Mouse (Mus musculus) midbrain, embryonic 13.5 days (tissue): ENCODE results near the gene Fmn2. TPM values are rescaled to one million over a fixed set of nuclear protein-coding genes. Genes with fewer than 3 reads are reported as not detected.

ENCODE experiments used
- ATAC-seq: fragments of 200-750 bp; cut with Nextera tagmentation; 2 replicates; pipeline ENCODE4 v1.8.0; 2017; ENCODE audit warnings: mild to moderate bottlenecking, moderate TSS enrichment, moderate library complexity
- H3K27ac ChIP-seq: fragments of 300-500 bp; sonication (generic); 2 replicates; pipeline ENCODE4 v1.5.1; 2015; ENCODE audit warnings: inconsistent platforms, mild to moderate bottlenecking, moderate library complexity
- H3K27me3 ChIP-seq: fragments of 300-500 bp; sonication (generic); 2 replicates; pipeline ENCODE4 v1.6.1; 2015; ENCODE audit warnings: mild to moderate bottlenecking, inconsistent platforms
- H3K36me3 ChIP-seq: fragments of 300-500 bp; sonication (generic); 2 replicates; pipeline ENCODE4 v1.6.1; 2015; ENCODE audit warnings: mild to moderate bottlenecking, inconsistent platforms
- H3K4me1 ChIP-seq: fragments of 300-500 bp; sonication (generic); replicated peaks from 2 replicates; pipeline ENCODE4 v1.6.1; 2015; ENCODE audit warnings: inconsistent platforms
- H3K4me2 ChIP-seq: fragments of 300-500 bp; sonication (generic); replicated peaks from 2 replicates; pipeline ENCODE4 v1.6.1; 2015; ENCODE audit warnings: moderate library complexity, mild to moderate bottlenecking, inconsistent platforms
- H3K4me3 ChIP-seq: fragments of 300-500 bp; sonication (generic); replicated peaks from 2 replicates; pipeline ENCODE4 v1.5.1; 2015; ENCODE audit warnings: mild to moderate bottlenecking, inconsistent platforms
- H3K9ac ChIP-seq: fragments of 300-500 bp; sonication (generic); replicated peaks from 2 replicates; pipeline ENCODE4 v1.6.1; 2015; ENCODE audit warnings: mild to moderate bottlenecking, inconsistent platforms
- H3K9me3 ChIP-seq: fragments of 300-500 bp; sonication (generic); 2 replicates; pipeline ENCODE4 v1.6.1; 2016; ENCODE audit warnings: mild to moderate bottlenecking, inconsistent platforms
- WGBS: fragments of 180-500 bp; shearing (Covaris S2); methylation state at CpG from one replicate; pipeline ENCODE4 v1.1.7; 2015; 5-methylcytosine and 5-hydroxymethylcytosine counted together
- polyA plus RNA-seq: library from polyadenylated mRNA; unstranded; fragments of >200 nt; fragmentation: Nextera tagmentation; extraction: Ambion mirVana; gene quantifications from 2 replicates; pipeline ENCODE4 v1.2.1, GENCODE M21; 2015

The Fmn2 gene
- polyA plus RNA-seq, 1 experiment from 2014 or later, result 9.9 TPM

DNA sequence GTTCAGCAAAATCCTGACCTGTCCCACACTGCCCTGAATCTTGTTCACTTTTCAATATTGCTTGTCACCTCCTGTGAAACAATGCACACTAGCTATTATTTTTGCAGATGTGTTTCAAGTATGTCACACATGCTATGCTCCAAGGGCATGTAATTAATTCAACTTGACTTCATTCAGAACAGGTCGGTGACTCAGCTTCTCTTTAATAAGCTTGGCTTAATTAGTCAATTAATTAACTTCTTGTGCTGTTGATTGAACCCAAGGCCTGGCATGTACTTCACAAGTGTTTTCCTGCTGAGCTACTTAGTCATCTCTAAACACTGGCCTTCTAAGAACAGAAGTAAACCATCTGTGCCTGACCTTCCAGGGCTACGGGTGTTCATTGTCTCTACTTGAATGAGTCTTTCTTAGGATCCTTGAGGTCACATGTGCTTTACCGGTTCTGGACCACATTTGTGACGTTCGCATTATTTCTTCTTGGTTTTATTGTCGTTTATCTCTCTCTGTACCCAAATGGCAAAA is 136.0 kb downstream of the Fmn2 start:
- Histone ChIP-seq H3K4me3 (no peak overlapping the region), H3K4me1 (no peaks in the 10 kb centered on the region), H3K4me2 (no peak overlapping the region), H3K27me3 (no peaks in the 10 kb centered on the region), H3K36me3 (peaks cover 6% of the 10 kb centered on the region), H3K27ac (no peak overlapping the region), H3K9ac (no peak overlapping the region), H3K9me3 (no peaks in the 10 kb centered on the region)
- ATAC-seq, result no peak
- WGBS, result 66% methylated on average over 6 of the region's 6 CpGs

DNA sequence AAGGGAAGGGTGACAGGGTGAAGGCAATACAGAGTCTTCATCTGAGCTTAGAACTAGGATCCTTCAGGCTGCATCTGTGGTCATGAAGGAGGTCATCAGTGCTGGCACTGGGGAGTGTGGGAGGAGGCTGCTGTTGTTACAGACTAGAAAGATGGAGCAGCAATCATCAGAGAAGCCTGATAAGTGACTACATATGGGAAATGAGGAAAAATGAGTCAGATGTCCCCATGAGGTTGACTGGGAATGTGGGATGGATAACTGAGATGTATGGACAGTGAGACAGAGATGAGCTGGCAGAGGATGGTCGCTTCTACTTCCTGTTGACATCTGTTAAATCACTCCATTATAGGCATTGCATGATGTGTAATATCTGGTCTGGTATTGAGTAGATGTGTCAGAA is 139.3 kb downstream of the Fmn2 start:
- Histone ChIP-seq H3K4me3 (no peak overlapping the region), H3K27me3 (no peaks in the 10 kb centered on the region), H3K4me2 (no peak overlapping the region), H3K27ac (no peak overlapping the region), H3K4me1 (no peaks in the 10 kb centered on the region), H3K9ac (no peak overlapping the region), H3K36me3 (0 out of 2 replicates have a peak, but pooled peaks cover 3% of the 10 kb centered on the region), H3K9me3 (no peaks in the 10 kb centered on the region)
- ATAC-seq, result no peak
- 90% methylated on average over 1 of the region's 1 CpGs for WGBS

DNA sequence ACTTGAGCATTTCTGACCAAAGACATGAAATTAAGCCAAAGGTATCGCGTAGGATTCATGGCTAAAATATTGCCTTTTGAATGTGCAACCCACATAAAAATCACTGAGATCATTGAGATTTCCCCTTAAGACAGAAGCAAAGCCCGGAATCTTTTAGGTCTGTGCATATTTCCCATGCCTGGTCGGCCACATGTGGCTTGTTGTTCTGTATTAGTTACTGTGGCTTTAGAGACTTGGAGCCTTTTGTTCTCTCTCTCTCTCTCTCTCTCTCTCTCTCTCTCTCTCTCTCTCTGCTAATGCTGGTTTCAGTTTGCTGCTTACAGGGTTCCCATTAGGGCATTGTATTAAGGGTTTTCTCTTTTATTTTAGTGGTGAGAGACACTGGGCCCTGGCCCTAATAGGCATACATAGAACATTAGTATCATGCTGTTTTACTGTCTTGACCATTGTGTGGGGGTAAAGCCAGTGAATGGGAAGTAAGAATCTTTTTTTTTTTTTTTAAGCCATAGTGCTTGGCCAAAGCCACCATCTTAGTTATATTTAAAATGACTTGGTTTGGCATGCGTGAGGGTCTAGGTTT is 141.9 kb downstream of the Fmn2 start:
- peak; percentile 20; the same call in 1 of the 2 replicates for ATAC-seq
- no peaks in the 10 kb centered on the region for H3K9me3 ChIP-seq
- 60% methylated on average over 5 of the region's 5 CpGs for WGBS

DNA sequence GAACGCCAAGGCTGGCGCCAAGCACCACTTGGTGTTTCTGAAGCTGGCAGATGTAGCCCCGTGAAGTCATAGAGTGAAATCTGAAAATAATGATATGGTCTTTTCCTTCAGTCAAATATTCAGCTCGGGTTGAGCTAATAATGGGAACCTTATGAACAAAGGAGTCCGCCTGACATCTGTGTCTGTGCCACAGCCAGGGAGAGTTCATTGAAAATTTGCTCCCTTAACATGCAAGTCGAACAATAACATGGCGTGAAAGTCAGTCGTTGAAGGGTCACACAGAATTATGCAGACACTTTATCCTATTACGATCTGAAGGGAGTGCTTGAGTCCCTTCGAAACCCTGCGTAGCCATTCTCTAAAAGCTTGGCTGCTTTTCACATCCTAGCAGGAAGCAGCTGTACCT is 147.8 kb downstream of the Fmn2 start:
- peak; percentile 85 for ATAC-seq
- Histone ChIP-seq H3K27me3 (no peaks in the 10 kb centered on the region), H3K27ac (peak overlapping the region; percentile 49), H3K36me3 (0 out of 2 replicates have a peak, but pooled peaks cover 6% of the 10 kb centered on the region), H3K4me2 (no peak overlapping the region), H3K4me1 (peaks cover 7% of the 10 kb centered on the region), H3K9me3 (no peaks in the 10 kb centered on the region), H3K9ac (no peak overlapping the region), H3K4me3 (no peak overlapping the region)
- 31% methylated on average over 11 of the region's 11 CpGs for WGBS

More for the DNA sequence above, 141.9 kb downstream of the Fmn2 start:
- Histone ChIP-seq H3K27ac (no peak overlapping the region), H3K4me2 (no peak overlapping the region), H3K27me3 (no peaks in the 10 kb centered on the region), H3K36me3 (0 out of 2 replicates have a peak, but pooled peaks cover 7% of the 10 kb centered on the region), H3K4me3 (no peak overlapping the region), H3K4me1 (no peaks in the 10 kb centered on the region), H3K9ac (no peak overlapping the region)

DNA sequence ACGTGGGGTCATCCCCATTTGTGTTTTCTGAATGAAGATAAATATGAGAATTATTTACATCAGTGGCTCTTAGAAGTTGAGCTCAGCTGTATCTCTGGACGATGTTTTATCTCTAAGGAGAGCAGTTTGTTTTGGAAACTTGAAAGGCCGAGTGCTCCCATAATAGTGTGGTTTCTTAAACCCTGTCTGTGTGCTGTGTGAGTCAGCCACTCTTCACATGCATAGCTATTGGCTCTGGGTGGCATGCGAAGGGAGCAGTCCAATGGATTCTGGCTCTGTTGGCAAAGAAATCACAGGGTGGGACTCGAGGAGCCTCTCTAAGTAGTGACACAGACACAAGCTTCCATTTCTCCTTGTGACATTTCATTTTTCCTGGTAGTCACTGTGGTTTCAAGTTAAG is 152.9 kb downstream of the Fmn2 start:
- WGBS, result 73% methylated on average over 5 of the region's 5 CpGs
- no peaks in the 10 kb centered on the region for H3K27me3 ChIP-seq
- H3K4me1 ChIP-seq, result peaks cover 5% of the 10 kb centered on the region
- no peak overlapping the region for H3K4me2 ChIP-seq
- no peaks in the 10 kb centered on the region for H3K36me3 ChIP-seq
- no peak overlapping the region for H3K9ac ChIP-seq
- H3K9me3 ChIP-seq, result no peaks in the 10 kb centered on the region
- no peak for ATAC-seq
- no peak overlapping the region for H3K27ac ChIP-seq
- H3K4me3 ChIP-seq, result no peak overlapping the region

DNA sequence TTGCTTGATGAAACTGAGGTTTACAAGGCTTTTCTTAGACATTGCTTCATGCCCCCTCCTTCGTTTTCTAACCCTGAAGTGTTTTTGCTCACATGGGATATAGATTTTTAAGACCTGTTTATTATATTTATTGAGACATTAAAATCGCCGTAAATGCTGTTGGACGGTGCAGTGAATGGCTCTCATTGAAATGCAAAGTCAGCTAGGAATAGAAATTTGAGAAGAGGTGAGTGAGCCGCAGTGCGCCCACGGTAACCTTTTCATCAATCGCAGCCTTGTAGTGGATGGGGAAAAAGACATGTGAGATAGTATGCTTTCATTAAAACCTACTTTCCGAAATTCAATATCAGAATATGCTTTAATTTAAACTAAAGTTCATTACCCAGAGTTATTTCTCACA is 153.7 kb downstream of the Fmn2 start:
- Histone ChIP-seq H3K27ac (no peak overlapping the region), H3K36me3 (no peaks in the 10 kb centered on the region), H3K4me3 (no peak overlapping the region), H3K4me1 (0 out of 2 replicates have a peak, but pooled peaks cover 3% of the 10 kb centered on the region), H3K4me2 (no peak overlapping the region), H3K27me3 (no peaks in the 10 kb centered on the region), H3K9me3 (no peaks in the 10 kb centered on the region), H3K9ac (no peak overlapping the region)
- WGBS, result 58% methylated on average over 9 of the region's 9 CpGs
- no peak for ATAC-seq

DNA sequence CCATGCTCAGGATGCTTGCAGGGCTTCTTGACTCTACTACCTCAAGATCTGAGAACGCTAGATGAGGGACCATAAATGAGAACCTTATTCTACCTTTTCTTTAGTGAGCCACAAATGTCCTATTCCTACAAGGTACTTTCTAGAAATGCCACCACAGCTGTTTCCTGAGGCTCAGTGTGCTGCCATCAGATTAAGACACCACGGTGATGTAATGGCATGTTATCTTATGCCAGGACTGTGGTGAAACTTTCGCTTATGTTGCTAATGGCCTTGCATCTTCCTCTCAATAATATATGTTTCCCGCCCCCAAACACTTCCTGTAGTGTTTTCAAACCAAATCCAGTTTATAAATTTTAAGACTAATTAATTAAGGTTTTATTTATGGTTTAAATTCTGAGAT is 154.9 kb downstream of the Fmn2 start:
- Histone ChIP-seq H3K9ac (no peak overlapping the region), H3K27ac (no peak overlapping the region), H3K27me3 (no peaks in the 10 kb centered on the region), H3K36me3 (no peaks in the 10 kb centered on the region), H3K9me3 (no peaks in the 10 kb centered on the region), H3K4me3 (no peak overlapping the region), H3K4me2 (no peak overlapping the region), H3K4me1 (0 out of 2 replicates have a peak, but pooled peaks cover 3% of the 10 kb centered on the region)
- 98% methylated on average over 4 of the region's 4 CpGs for WGBS
- no peak for ATAC-seq

DNA sequence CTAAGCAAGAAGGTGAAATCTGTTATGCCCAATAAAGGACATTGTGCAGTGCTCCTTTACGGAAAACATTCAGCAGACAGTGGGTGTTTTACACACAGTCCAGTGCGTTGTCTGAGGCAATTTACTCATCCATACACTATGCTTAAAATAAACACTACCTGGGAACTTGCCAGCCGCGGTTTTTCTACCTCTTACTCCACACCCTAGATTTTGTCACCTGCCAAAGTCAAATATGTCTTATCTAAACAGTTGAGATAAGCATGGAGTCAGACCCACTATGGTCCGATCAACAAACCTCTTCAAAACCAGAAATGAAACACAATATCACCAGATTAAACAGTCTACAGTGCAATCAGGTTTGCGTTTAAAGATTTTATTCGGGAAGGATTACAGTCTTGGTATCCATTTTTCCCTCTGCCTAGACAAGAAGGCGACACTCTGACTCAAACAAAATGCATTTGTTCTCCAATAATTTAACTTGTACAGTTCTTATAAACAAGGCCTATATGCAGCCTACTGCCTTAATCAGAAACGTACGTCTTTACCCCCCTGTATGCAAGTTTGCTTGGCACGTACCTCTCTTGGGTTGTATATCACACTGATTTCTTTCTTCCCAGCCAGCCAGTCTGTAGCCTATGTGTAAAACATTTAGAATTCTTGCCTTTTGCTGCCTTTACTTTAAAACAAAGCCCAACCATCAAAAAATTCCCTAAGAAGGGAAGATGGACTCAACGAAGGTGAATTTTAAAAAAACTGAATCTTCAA is 158.0 kb downstream of the Fmn2 start:
- no peaks in the 10 kb centered on the region for H3K36me3 ChIP-seq
- H3K9me3 ChIP-seq, result no peaks in the 10 kb centered on the region
- no peaks in the 10 kb centered on the region for H3K27me3 ChIP-seq
- no peak overlapping the region for H3K4me3 ChIP-seq
- H3K9ac ChIP-seq, result no peak overlapping the region
- ATAC-seq, result no peak
- WGBS, result 94% methylated on average over 12 of the region's 12 CpGs
- H3K4me2 ChIP-seq, result no peak overlapping the region
- H3K27ac ChIP-seq, result no peak overlapping the region
- 0 out of 2 replicates have a peak, but pooled peaks cover under 1% of the 10 kb centered on the region for H3K4me1 ChIP-seq

DNA sequence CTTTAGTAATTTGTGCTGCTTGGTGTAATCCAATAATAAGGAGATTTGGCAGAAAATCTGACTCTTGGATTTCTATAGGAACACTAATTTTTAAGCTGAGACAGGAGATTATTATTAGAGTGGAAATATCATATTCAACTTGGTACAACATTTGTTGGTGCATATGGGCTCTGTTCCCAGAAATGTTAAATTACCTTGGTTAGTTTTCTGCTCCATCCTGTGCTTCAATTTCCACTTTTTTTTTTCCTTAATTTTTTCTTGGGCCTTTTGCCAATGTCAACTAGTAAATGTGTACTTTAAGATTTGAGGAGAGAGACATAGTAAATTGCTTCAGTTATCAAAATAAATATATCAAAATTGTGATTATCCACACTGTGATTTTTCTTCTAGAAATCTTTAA is 163.5 kb downstream of the Fmn2 start:
- Histone ChIP-seq H3K36me3 (no peaks in the 10 kb centered on the region), H3K27me3 (no peaks in the 10 kb centered on the region), H3K9me3 (no peaks in the 10 kb centered on the region), H3K4me2 (no peak overlapping the region), H3K4me3 (no peak overlapping the region), H3K4me1 (0 out of 2 replicates have a peak, but pooled peaks cover 3% of the 10 kb centered on the region), H3K27ac (no peak overlapping the region), H3K9ac (no peak overlapping the region)
- no peak for ATAC-seq

DNA sequence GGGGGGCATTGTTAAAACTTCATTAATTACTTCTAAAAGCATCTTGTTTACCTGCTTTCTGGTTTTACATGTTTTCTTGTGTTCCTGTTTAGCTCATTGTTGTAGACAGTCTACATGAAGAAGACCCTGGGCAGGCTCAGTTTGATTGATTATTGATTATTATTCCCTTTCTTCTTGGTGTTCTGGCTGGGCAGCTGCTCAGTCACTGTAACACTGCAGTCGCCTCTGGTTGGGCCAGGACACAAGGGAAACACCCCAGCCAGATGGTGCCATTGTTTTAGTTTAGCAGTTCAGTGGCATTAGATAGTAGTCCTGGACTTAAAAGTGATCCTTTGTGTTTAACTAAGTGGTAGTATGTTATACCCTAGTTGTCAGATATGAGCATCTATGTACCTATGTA is 167.5 kb downstream of the Fmn2 start:
- no peaks in the 10 kb centered on the region for H3K9me3 ChIP-seq

DNA sequence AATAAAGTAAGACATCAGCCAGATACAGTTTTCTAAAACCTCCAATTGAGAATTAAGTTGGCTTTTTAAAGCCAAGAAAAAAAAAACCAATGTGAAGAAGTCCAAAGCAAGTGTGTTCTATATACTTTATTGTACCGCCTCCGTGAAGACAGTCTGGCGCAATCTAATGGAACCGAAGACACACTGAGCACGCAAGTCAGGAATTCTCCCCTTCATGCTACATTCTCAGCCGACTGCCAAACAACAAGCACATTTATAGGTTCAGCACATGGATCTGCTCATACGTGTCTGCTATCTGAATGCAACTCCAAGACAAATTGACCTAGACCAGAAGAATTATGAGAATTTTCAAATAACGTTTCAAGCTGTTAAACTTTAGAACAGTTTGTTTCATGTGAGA is 169.2 kb downstream of the Fmn2 start:
- Histone ChIP-seq H3K9ac (no peak overlapping the region), H3K4me1 (0 out of 2 replicates have a peak, but pooled peaks cover 3% of the 10 kb centered on the region), H3K4me3 (no peak overlapping the region), H3K27me3 (no peaks in the 10 kb centered on the region), H3K36me3 (0 out of 2 replicates have a peak, but pooled peaks cover 4% of the 10 kb centered on the region), H3K27ac (no peak overlapping the region), H3K4me2 (no peak overlapping the region), H3K9me3 (no peaks in the 10 kb centered on the region)
- ATAC-seq, result no peak
- 93% methylated on average over 8 of the region's 8 CpGs for WGBS

More for the DNA sequence above, 167.5 kb downstream of the Fmn2 start:
- no peaks in the 10 kb centered on the region for H3K27me3 ChIP-seq
- no peak overlapping the region for H3K4me3 ChIP-seq
- no peak overlapping the region for H3K9ac ChIP-seq
- H3K4me1 ChIP-seq, result 0 out of 2 replicates have a peak, but pooled peaks cover 3% of the 10 kb centered on the region
- WGBS, result 45% methylated on average over 1 of the region's 1 CpGs
- 0 out of 2 replicates have a peak, but pooled peaks cover 4% of the 10 kb centered on the region for H3K36me3 ChIP-seq
- no peak overlapping the region for H3K4me2 ChIP-seq
- no peak for ATAC-seq
- no peak overlapping the region for H3K27ac ChIP-seq

DNA sequence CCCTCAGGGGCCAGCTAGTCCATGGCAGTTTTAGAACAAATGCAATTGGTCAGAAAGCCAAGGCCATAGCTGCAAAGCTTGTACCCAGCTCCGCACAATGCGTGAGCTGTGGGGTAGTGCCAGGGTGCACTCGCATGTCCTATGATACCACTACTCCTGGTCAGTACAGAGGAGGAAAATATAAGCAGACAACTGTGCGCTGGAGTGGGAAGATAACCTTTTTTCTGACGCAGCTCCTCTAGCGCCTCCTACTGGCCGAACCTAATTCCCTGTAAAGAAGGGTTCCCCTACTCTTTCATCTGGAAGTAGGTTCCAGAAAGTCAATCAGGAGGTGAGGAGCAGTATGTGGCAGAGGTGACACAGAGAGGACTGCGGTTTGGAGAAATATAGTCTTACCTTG is 173.0 kb downstream of the Fmn2 start:
- Histone ChIP-seq H3K9ac (no peak overlapping the region), H3K4me1 (no peaks in the 10 kb centered on the region), H3K4me2 (no peak overlapping the region), H3K36me3 (peaks cover 4% of the 10 kb centered on the region; the same call in 1 of the 2 replicates), H3K4me3 (no peak overlapping the region), H3K27ac (no peak overlapping the region), H3K9me3 (no peaks in the 10 kb centered on the region), H3K27me3 (no peaks in the 10 kb centered on the region)
- WGBS, result 61% methylated on average over 8 of the region's 8 CpGs
- no peak for ATAC-seq
